Mouse (Mus musculus) hindbrain, postnatal 0 days (tissue): ENCODE measurements at regions not wholly inside any gene's neighbourhood (a gene's known extent, or its start where the extent isn't known, plus 50 kb on each side); places are given as distances from the start of the nearest gene placed in this dataset.
A peak's percentile ranks its signal among the peaks of the same experiment; 100 is the strongest.

Experiments used
- ATAC-seq: fragments of 200-750 bp; cut with Nextera tagmentation; 2 replicates; pipeline ENCODE4 v1.8.0; 2017; ENCODE audit warnings: mild to moderate bottlenecking, moderate TSS enrichment, moderate library complexity
- DNase-seq: peaks from one replicate; pipeline ENCODE4 v3.0.0-alpha.2; 2015; ENCODE audit warnings: low spot score
- H3K27ac ChIP-seq: fragments of 300-500 bp; sonication (generic); 2 replicates; pipeline ENCODE4 v1.5.1; 2014; ENCODE audit warnings: mild to moderate bottlenecking
- H3K27me3 ChIP-seq: fragments of 300-500 bp; sonication (generic); 2 replicates; pipeline ENCODE4 v1.6.1; 2014; ENCODE audit warnings: low read length, mixed read lengths; ENCODE audit not compliant: insufficient read depth
- H3K36me3 ChIP-seq: fragments of 300-500 bp; sonication (generic); 2 replicates; pipeline ENCODE4 v1.6.1; 2014; ENCODE audit warnings: low read length, mixed read lengths; ENCODE audit not compliant: insufficient read depth
- H3K4me1 ChIP-seq: fragments of 300-500 bp; sonication (generic); 2 replicates; pipeline ENCODE4 v1.6.1; 2014; ENCODE audit warnings: antibody characterized with exemption, low read length, mixed read lengths; ENCODE audit not compliant: insufficient read depth
- H3K4me2 ChIP-seq: fragments of 300-500 bp; sonication (generic); 2 replicates; pipeline ENCODE4 v1.6.1; 2014; ENCODE audit warnings: low read depth, mild to moderate bottlenecking, low read length, moderate library complexity, mixed read lengths
- H3K4me3 ChIP-seq: fragments of 300-500 bp; sonication (generic); 2 replicates; pipeline ENCODE4 v1.5.1; 2014; ENCODE audit warnings: low read length
- H3K9ac ChIP-seq: fragments of 300-500 bp; sonication (generic); replicated peaks from 2 replicates; pipeline ENCODE4 v1.6.1; 2014; ENCODE audit warnings: mild to moderate bottlenecking, low read length, moderate library complexity, mixed read lengths
- H3K9me3 ChIP-seq: fragments of 300-500 bp; sonication (generic); 2 replicates; pipeline ENCODE4 v1.6.1; 2016; ENCODE audit warnings: low read length, mixed read lengths
- CTCF ChIP-seq: IDR thresholded peaks from 2 replicates; pipeline ENCODE4 v1.5.1; 2016; ENCODE audit warnings: antibody characterized with exemption, control low read depth, low read depth
- WGBS: fragments of 180-500 bp; shearing (Covaris S2); extraction: QIAGEN DNeasy Blood & Tissue Kit; methylation state at CpG from one replicate; pipeline ENCODE4 v1.1.7; 2014; 5-methylcytosine and 5-hydroxymethylcytosine counted together

- H3K4me3 ChIP-seq = no peak overlapping the region
- DNase-seq = no peak
- H3K9me3 ChIP-seq = no peaks in the 10 kb centered on the region
- no peak overlapping the region for H3K9ac ChIP-seq
- H3K36me3 ChIP-seq = no peaks in the 10 kb centered on the region
- 57% methylated on average over 11 of the region's 11 CpGs for WGBS
- TF ChIP-seq CTCF = no peak
- no peak for ATAC-seq
- H3K27me3 ChIP-seq = no peaks in the 10 kb centered on the region
- no peaks in the 10 kb centered on the region for H3K4me1 ChIP-seq
- no peak overlapping the region for H3K27ac ChIP-seq
- H3K4me2 ChIP-seq = no peak overlapping the region
Observed at GRCm38 (mm10) chr8:26282156-26282935, 163.0 kb downstream of the Gm45692 start.

- Histone ChIP-seq H3K9me3 (no peaks in the 10 kb centered on the region), H3K27me3 (no peaks in the 10 kb centered on the region), H3K4me2 (no peak overlapping the region), H3K4me3 (no peak overlapping the region), H3K36me3 (no peaks in the 10 kb centered on the region), H3K4me1 (no peaks in the 10 kb centered on the region), H3K9ac (no peak overlapping the region), H3K27ac (no peak overlapping the region)
- no peak for DNase-seq
- ATAC-seq = no peak
- no peak for TF ChIP-seq CTCF
- 78% methylated on average over 2 of the region's 2 CpGs for WGBS
Observed at GRCm38 (mm10) chr8:26283957-26284356, 164.6 kb downstream of the Gm45692 start.

GRCm38 (mm10) chr8:26287665-26288064, 168.3 kb downstream of the Gm45692 start:
- no peaks in the 10 kb centered on the region for H3K4me1 ChIP-seq
- no peak overlapping the region for H3K4me3 ChIP-seq
- H3K4me2 ChIP-seq = peak overlapping the region; percentile 30
- no peaks in the 10 kb centered on the region for H3K9me3 ChIP-seq
- H3K27ac ChIP-seq = no peak overlapping the region; the same call in 1 of the 2 replicates
- ATAC-seq = peak; percentile 93
- 20% methylated on average over 6 of the region's 6 CpGs for WGBS
- H3K9ac ChIP-seq = no peak overlapping the region
- no peaks in the 10 kb centered on the region for H3K27me3 ChIP-seq
- DNase-seq = peak; percentile 86
- no peaks in the 10 kb centered on the region for H3K36me3 ChIP-seq
- TF ChIP-seq CTCF = no peak

GRCm38 (mm10) chr8:26288163-26288562, 168.8 kb downstream of the Gm45692 start:
- no peak overlapping the region for H3K27ac ChIP-seq
- H3K4me2 ChIP-seq = no peak overlapping the region
- DNase-seq (no peak), ATAC-seq (no peak)
- H3K4me1 ChIP-seq = no peaks in the 10 kb centered on the region
- H3K9ac ChIP-seq = no peak overlapping the region
- no peak overlapping the region for H3K4me3 ChIP-seq
- no peaks in the 10 kb centered on the region for H3K36me3 ChIP-seq
- WGBS = 52% methylated on average over 4 of the region's 4 CpGs
- TF ChIP-seq CTCF = no peak
- H3K9me3 ChIP-seq = no peaks in the 10 kb centered on the region
- no peaks in the 10 kb centered on the region for H3K27me3 ChIP-seq

GRCm38 (mm10) chr8:26298066-26298804, 178.9 kb downstream of the Gm45692 start:
- H3K4me3 ChIP-seq = no peak overlapping the region
- 67% methylated on average over 10 of the region's 10 CpGs for WGBS
- no peaks in the 10 kb centered on the region for H3K27me3 ChIP-seq
- ATAC-seq (no peak), DNase-seq (peak; percentile 58)
- no peaks in the 10 kb centered on the region for H3K4me1 ChIP-seq
- H3K27ac ChIP-seq = no peak overlapping the region
- H3K4me2 ChIP-seq = no peak overlapping the region
- no peaks in the 10 kb centered on the region for H3K36me3 ChIP-seq
- no peak overlapping the region for H3K9ac ChIP-seq
- TF ChIP-seq CTCF = no peak
- H3K9me3 ChIP-seq = no peaks in the 10 kb centered on the region

- no peak for DNase-seq
- Histone ChIP-seq H3K4me1 (0 out of 2 replicates have a peak, but pooled peaks cover 2% of the 10 kb centered on the region), H3K9ac (no peak overlapping the region), H3K4me2 (no peak overlapping the region), H3K9me3 (no peaks in the 10 kb centered on the region), H3K27ac (no peak overlapping the region), H3K36me3 (no peaks in the 10 kb centered on the region), H3K27me3 (no peaks in the 10 kb centered on the region), H3K4me3 (no peak overlapping the region)
- 34% methylated on average over 6 of the region's 6 CpGs for WGBS
- no peak for TF ChIP-seq CTCF
- no peak for ATAC-seq
Observed at GRCm38 (mm10) chr8:26300246-26300645, 180.9 kb downstream of the Gm45692 start.

GRCm38 (mm10) chr8:26301961-26302360, 182.6 kb downstream of the Gm45692 start:
- TF ChIP-seq CTCF = no peak
- no peak for DNase-seq
- H3K4me2 ChIP-seq = no peak overlapping the region
- 90% methylated on average over 4 of the region's 4 CpGs for WGBS
- H3K4me3 ChIP-seq = no peak overlapping the region
- H3K27me3 ChIP-seq = no peaks in the 10 kb centered on the region
- no peaks in the 10 kb centered on the region for H3K36me3 ChIP-seq
- H3K4me1 ChIP-seq = 0 out of 2 replicates have a peak, but pooled peaks cover 4% of the 10 kb centered on the region
- no peak overlapping the region for H3K27ac ChIP-seq
- H3K9ac ChIP-seq = no peak overlapping the region
- ATAC-seq = no peak
- no peaks in the 10 kb centered on the region for H3K9me3 ChIP-seq
